Mouse (Mus musculus): ENCODE results near the gene Ccdc24.

DNA sequence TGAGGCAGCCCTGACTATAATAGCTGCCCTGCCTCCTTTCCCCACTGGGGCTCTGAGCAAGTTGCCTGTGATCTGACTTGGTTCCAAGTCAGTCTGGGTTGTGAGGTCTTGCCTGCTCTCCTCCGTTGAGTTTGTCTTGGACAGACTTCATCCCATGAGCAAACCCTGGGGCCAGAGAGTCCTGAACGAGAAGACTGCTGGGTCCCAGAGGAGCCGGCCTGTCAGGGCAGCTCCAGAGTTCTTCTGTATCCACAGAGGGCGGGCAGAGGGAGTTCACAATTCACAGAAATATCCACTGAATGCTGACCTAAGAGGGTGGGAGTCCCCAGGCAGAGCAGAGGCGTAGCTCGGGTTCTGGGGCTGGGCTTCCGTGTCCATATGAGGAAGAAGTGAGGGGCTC lies 21.5 kb downstream of the Ccdc24 start:
- no peak for TF ChIP-seq TAL1 (IDR thresholded peaks at IDR 0.05; ENCODE audit: low read length)
- no peak for TF ChIP-seq GATA1 (IDR thresholded peaks at IDR 0.05; ENCODE audit: low read length)

All from erythroblast, embryonic 14.5 days (primary cell).